Mouse (Mus musculus) MN1 (cell line): ENCODE measurements around the gene Zdhhc21.

Experiments
- DNase-seq: peaks from one replicate; pipeline ENCODE4 v3.0.0-alpha.2; 2016; ENCODE audit warnings: low spot score

Zdhhc21 gene

GRCm38 (mm10) chr4:82859131-82860125, at the start of gene Zdhhc21:
Gene Zdhhc21, minus strand, starts transcription at chr4:82859958.
- peak; percentile 70 for DNase-seq

GRCm38 (mm10) chr4:82895227-82895626, 35.5 kb upstream of the Zdhhc21 start:
- DNase-seq, result no peak

- DNase-seq, result no peak
Measured at GRCm38 (mm10) chr4:82892247-82892646, 32.5 kb upstream of the Zdhhc21 start.

- no peak for DNase-seq
Measured at GRCm38 (mm10) chr4:82891566-82891965, 31.8 kb upstream of the Zdhhc21 start.

GRCm38 (mm10) chr4:82891049-82891448, 31.3 kb upstream of the Zdhhc21 start:
- DNase-seq, result no peak

- no peak for DNase-seq
Measured at GRCm38 (mm10) chr4:82890585-82890984, 30.8 kb upstream of the Zdhhc21 start.

GRCm38 (mm10) chr4:82886148-82886547, 26.4 kb upstream of the Zdhhc21 start:
- DNase-seq, result no peak

- no peak for DNase-seq
Measured at GRCm38 (mm10) chr4:82885535-82885913, 25.8 kb upstream of the Zdhhc21 start.

GRCm38 (mm10) chr4:82884636-82885534, 25.1 kb upstream of the Zdhhc21 start, which contains the start of gene Cer1:
Gene Cer1, minus strand, starts transcription at chr4:82885148.
- DNase-seq, result no peak

- DNase-seq, result no peak
Measured at GRCm38 (mm10) chr4:82882500-82882899, 22.7 kb upstream of the Zdhhc21 start.

GRCm38 (mm10) chr4:82881366-82881765, 21.6 kb upstream of the Zdhhc21 start:
- no peak for DNase-seq

GRCm38 (mm10) chr4:82880243-82880642, 20.5 kb upstream of the Zdhhc21 start:
- no peak for DNase-seq

GRCm38 (mm10) chr4:82879152-82879551, 19.4 kb upstream of the Zdhhc21 start:
- DNase-seq, result no peak

- no peak for DNase-seq
Measured at GRCm38 (mm10) chr4:82876656-82877055, 16.9 kb upstream of the Zdhhc21 start.

- no peak for DNase-seq
Measured at GRCm38 (mm10) chr4:82875532-82875931, 15.8 kb upstream of the Zdhhc21 start.

GRCm38 (mm10) chr4:82874791-82875190, 15.0 kb upstream of the Zdhhc21 start:
- DNase-seq, result no peak

GRCm38 (mm10) chr4:82872548-82872947, 12.8 kb upstream of the Zdhhc21 start:
- no peak for DNase-seq

GRCm38 (mm10) chr4:82872121-82872520, 12.4 kb upstream of the Zdhhc21 start:
- DNase-seq, result no peak

- DNase-seq, result no peak
Measured at GRCm38 (mm10) chr4:82870931-82871330, 11.2 kb upstream of the Zdhhc21 start.

GRCm38 (mm10) chr4:82867731-82868445, 8.1 kb upstream of the Zdhhc21 start:
- DNase-seq, result no peak

- no peak for DNase-seq
Measured at GRCm38 (mm10) chr4:82867111-82867510, 7.4 kb upstream of the Zdhhc21 start.
